Mouse (Mus musculus): ENCODE measurements around the gene Kcnj15.

DNA sequence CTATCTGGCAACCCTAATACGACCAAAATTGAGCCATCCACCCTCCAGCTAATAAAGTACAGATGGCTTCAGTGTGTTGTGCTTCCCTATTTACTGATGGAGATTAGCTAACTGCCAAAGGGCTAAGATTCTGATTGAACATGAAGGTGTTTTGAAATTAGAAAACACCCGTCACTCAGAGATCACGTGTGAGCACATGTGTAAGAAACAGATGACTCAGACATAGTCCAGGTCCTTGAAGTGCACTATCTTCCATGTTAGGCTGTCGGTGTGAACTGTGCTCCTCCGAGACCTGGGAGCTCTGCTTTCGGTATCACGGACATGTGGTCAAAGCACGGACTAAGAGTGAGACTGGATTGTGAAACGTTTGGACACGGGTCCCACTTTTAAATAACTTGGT is 26.0 kb downstream of the Kcnj15 start:
- TF ChIP-seq CTCF (IDR thresholded peaks at IDR 0.05; ENCODE audit: insufficient read depth, low read length) = no peak
- TF ChIP-seq POLR2A (IDR thresholded peaks at IDR 0.05; ENCODE audit: borderline replicate concordance, extremely low read depth, low read depth, low read length) = no peak

All from lung, adult 2 months (tissue).